Mouse (Mus musculus) liver, embryonic 11.5 days (tissue): Measurements from ENCODE around the gene Cep63. TPM values are rescaled to one million over a fixed set of nuclear protein-coding genes. Genes with fewer than 3 reads are reported as not detected.

Experiments
- ATAC-seq: fragments of 200-750 bp; cut with Nextera tagmentation; replicated peaks from 2 replicates; pipeline ENCODE4 v1.8.0; 2017; ENCODE audit warnings: moderate number of reproducible peaks, mild to moderate bottlenecking, moderate TSS enrichment, moderate library complexity; ENCODE audit not compliant: low FRiP score
- DNase-seq: peaks from one replicate; pipeline ENCODE4 v3.0.0-alpha.2; 2017; ENCODE audit warnings: low spot score
- H3K27ac ChIP-seq: fragments of 300-500 bp; sonication (generic); 2 replicates; pipeline ENCODE4 v1.5.1; 2014; ENCODE audit warnings: mild to moderate bottlenecking, low read depth, low read length, control low read depth
- H3K27me3 ChIP-seq: fragments of 300-500 bp; sonication (generic); replicated peaks from 2 replicates; pipeline ENCODE4 v1.6.1; 2014; ENCODE audit warnings: low read length, mixed read lengths; ENCODE audit not compliant: control insufficient read depth, insufficient read depth
- H3K36me3 ChIP-seq: fragments of 300-500 bp; sonication (generic); 2 replicates; pipeline ENCODE4 v1.6.1; 2014; ENCODE audit warnings: mild to moderate bottlenecking, low read length, moderate library complexity, mixed read lengths; ENCODE audit not compliant: control insufficient read depth, insufficient read depth
- H3K4me1 ChIP-seq: fragments of 300-500 bp; sonication (generic); replicated peaks from 2 replicates; pipeline ENCODE4 v1.6.1; 2014; ENCODE audit warnings: low read length, mixed read lengths; ENCODE audit not compliant: control insufficient read depth, insufficient read depth
- H3K4me2 ChIP-seq: fragments of 300-500 bp; sonication (generic); 2 replicates; pipeline ENCODE4 v1.6.1; 2014; ENCODE audit warnings: mild to moderate bottlenecking, control low read depth, moderate library complexity
- H3K4me3 ChIP-seq: fragments of 300-500 bp; sonication (generic); 2 replicates; pipeline ENCODE4 v1.5.1; 2014; ENCODE audit warnings: low read depth, low read length, control low read depth
- H3K9ac ChIP-seq: fragments of 300-500 bp; sonication (generic); 2 replicates; pipeline ENCODE4 v1.6.1; 2014; ENCODE audit warnings: low read depth, low read length, control low read depth
- H3K9me3 ChIP-seq: fragments of 300-500 bp; sonication (generic); 2 replicates; pipeline ENCODE4 v1.6.1; 2016; ENCODE audit warnings: low read length, inconsistent platforms, mixed read lengths; ENCODE audit not compliant: control insufficient read depth
- WGBS: fragments of 180-500 bp; shearing (Covaris S2); extraction: QIAGEN DNeasy Blood & Tissue Kit; methylation state at CpG from one replicate; pipeline ENCODE4 v1.1.7; 2014; 5-methylcytosine and 5-hydroxymethylcytosine counted together
- polyA plus RNA-seq: library from polyadenylated mRNA; unstranded; fragments of >200 nt; fragmentation: Nextera tagmentation; extraction: Ambion mirVana; gene quantifications from 2 replicates; pipeline ENCODE4 v1.2.1, GENCODE M21; 2014

Cep63 gene
- polyA plus RNA-seq, 1 experiment from 2014 or later: 39.1 TPM

- DNase-seq (no peak), ATAC-seq (no peak)
- Histone ChIP-seq H3K4me3 (no peak overlapping the region), H3K9me3 (no peaks in the 10 kb centered on the region), H3K36me3 (no peaks in the 10 kb centered on the region), H3K4me2 (no peak overlapping the region), H3K9ac (no peak overlapping the region), H3K27me3 (no peaks in the 10 kb centered on the region), H3K4me1 (no peaks in the 10 kb centered on the region), H3K27ac (no peak overlapping the region)
- 77% methylated on average over 5 of the region's 5 CpGs for whole genome bisulfite sequencing
Measured at GRCm38 (mm10) chr9:102572888-102573287, 53.4 kb downstream of the Cep63 start.

- H3K27ac ChIP-seq: no peak overlapping the region
- WGBS: 83% methylated on average over 3 of the region's 3 CpGs
- ATAC-seq: no peak
Measured at GRCm38 (mm10) chr9:102558463-102558862, 67.9 kb downstream of the Cep63 start.

GRCm38 (mm10) chr9:102553781-102554180 lies 72.6 kb downstream of the Cep63 start:
- Histone ChIP-seq H3K4me1 (no peaks in the 10 kb centered on the region), H3K9ac (no peak overlapping the region), H3K27me3 (no peaks in the 10 kb centered on the region), H3K4me2 (no peak overlapping the region), H3K27ac (no peak overlapping the region), H3K36me3 (no peaks in the 10 kb centered on the region), H3K9me3 (peaks cover 3% of the 10 kb centered on the region; the same call in 1 of the 2 replicates), H3K4me3 (no peak overlapping the region)
- ATAC-seq: no peak
- 78% methylated on average over 3 of the region's 3 CpGs for WGBS
- no peak for DNase-seq

More at GRCm38 (mm10) chr9:102558463-102558862, 67.9 kb downstream of the Cep63 start:
- DNase-seq: no peak
- no peaks in the 10 kb centered on the region for H3K4me1 ChIP-seq
- H3K27me3 ChIP-seq: no peaks in the 10 kb centered on the region
- no peak overlapping the region for H3K9ac ChIP-seq
- no peaks in the 10 kb centered on the region for H3K36me3 ChIP-seq
- H3K4me3 ChIP-seq: no peak overlapping the region
- H3K9me3 ChIP-seq: peaks cover 3% of the 10 kb centered on the region; the same call in 1 of the 2 replicates
- H3K4me2 ChIP-seq: no peak overlapping the region

GRCm38 (mm10) chr9:102551771-102552170 lies 74.6 kb downstream of the Cep63 start:
- Histone ChIP-seq H3K4me3 (no peak overlapping the region), H3K9ac (no peak overlapping the region), H3K27ac (no peak overlapping the region), H3K27me3 (peaks cover 6% of the 10 kb centered on the region), H3K9me3 (no peaks in the 10 kb centered on the region), H3K36me3 (no peaks in the 10 kb centered on the region), H3K4me2 (no peak overlapping the region), H3K4me1 (no peaks in the 10 kb centered on the region)
- DNase-seq (no peak), ATAC-seq (no peak)
- 62% methylated on average over 10 of the region's 10 CpGs for WGBS

- Histone ChIP-seq H3K4me3 (no peak overlapping the region), H3K9me3 (no peaks in the 10 kb centered on the region), H3K4me1 (no peaks in the 10 kb centered on the region), H3K36me3 (no peaks in the 10 kb centered on the region), H3K4me2 (no peak overlapping the region), H3K9ac (no peak overlapping the region), H3K27me3 (peaks cover 12% of the 10 kb centered on the region), H3K27ac (no peak overlapping the region)
- ATAC-seq (no peak), DNase-seq (no peak)
- WGBS: 77% methylated on average over 8 of the region's 8 CpGs
Measured at GRCm38 (mm10) chr9:102549211-102549610, 77.1 kb downstream of the Cep63 start.

GRCm38 (mm10) chr9:102547028-102547354 lies 79.3 kb downstream of the Cep63 start:
- Histone ChIP-seq H3K36me3 (no peaks in the 10 kb centered on the region), H3K27me3 (peaks cover 27% of the 10 kb centered on the region), H3K27ac (no peak overlapping the region)

DNA sequence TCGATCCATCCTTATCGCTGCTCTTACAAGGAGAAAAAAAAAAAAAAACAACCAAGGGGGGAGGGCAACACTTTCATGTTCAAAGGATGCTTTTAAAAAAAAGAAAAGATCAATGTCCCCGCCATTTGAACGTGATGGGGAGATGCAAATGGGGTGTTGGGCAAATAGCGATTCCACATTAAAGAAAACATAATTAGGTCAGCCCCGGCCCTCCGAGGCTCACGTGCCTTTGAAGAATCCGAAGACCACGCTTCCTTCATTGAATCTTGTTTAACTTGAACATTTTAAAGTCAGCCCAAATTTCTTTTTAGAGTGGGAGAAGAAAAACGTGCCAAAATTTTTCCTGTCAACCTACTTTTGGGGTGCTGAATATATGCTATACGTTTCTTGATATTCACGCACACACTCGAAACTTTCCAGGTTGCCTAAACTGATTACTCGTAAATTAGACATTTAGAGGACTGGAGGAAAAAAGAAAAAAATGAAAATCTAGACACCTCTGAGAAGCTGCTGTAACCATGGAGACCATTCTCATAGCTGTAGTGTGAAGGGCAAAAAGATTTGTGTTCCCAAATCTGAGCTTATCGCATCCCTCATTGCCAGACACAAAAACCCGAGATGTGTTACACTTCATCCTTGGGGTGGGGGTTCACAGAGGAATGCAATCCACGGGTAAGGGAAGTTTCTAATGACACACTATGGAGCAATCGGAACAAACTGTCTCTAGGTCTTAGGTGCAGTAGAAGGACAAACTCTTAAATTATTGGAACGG lies 79.9 kb downstream of the Cep63 start:
- no peak for DNase-seq
- no peak overlapping the region for H3K4me2 ChIP-seq
- H3K4me1 ChIP-seq: no peaks in the 10 kb centered on the region
- H3K9ac ChIP-seq: no peak overlapping the region
- H3K9me3 ChIP-seq: no peaks in the 10 kb centered on the region
- H3K27me3 ChIP-seq: peaks cover 27% of the 10 kb centered on the region
- 68% methylated on average over 20 of the region's 20 CpGs for WGBS
- ATAC-seq: no peak
- H3K27ac ChIP-seq: no peak overlapping the region
- no peak overlapping the region for H3K4me3 ChIP-seq
- no peaks in the 10 kb centered on the region for H3K36me3 ChIP-seq

More at GRCm38 (mm10) chr9:102547028-102547354, 79.3 kb downstream of the Cep63 start:
- Histone ChIP-seq H3K4me1 (no peaks in the 10 kb centered on the region), H3K4me2 (no peak overlapping the region), H3K9ac (no peak overlapping the region), H3K9me3 (no peaks in the 10 kb centered on the region), H3K4me3 (no peak overlapping the region)
- ATAC-seq (no peak), DNase-seq (no peak)
- 78% methylated on average over 7 of the region's 7 CpGs for WGBS

DNA sequence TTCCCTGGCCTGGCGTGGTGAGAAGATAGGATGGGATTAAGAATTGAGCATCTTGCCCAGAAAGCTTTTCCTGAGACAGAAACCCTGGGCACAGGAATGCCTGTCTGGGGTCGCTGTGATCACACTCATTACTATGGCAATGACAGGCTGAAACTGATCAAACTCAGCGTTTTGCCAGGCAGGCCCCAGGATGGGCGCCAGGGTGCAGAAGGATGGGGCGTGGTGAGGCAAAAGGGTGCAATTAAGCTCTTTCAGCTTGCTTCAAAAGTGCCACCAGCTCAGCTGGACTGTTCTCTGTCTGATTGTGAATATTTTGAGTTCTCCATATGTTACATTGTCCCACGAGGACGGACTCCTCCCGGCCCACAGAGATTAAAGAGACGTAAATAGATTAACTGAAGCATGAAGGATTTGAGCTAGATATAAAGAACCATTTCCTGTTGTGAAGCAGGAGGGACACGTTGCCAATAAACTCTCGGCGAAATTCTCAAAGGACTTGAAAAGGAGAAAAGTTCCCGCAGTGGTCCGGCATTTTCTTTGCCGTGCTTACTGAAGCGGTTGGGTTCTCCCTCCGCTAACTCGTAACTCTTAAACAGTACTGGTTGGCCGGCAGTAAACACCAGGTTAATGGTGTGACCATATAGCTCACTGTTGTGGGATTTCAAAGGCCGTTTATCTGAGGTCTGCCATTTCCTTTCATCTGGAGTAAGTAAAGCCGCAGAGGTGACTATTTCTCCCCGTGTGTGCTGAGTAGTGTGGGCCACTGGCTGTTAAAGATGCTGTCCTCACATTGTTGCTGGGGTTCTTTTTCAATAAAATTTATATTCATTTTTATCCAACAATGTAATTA lies 80.7 kb downstream of the Cep63 start:
- Histone ChIP-seq H3K27ac (no peak overlapping the region), H3K4me3 (no peak overlapping the region), H3K36me3 (no peaks in the 10 kb centered on the region), H3K9ac (no peak overlapping the region), H3K4me2 (peak overlapping the region; percentile 23; the same call in 1 of the 2 replicates), H3K4me1 (no peaks in the 10 kb centered on the region), H3K27me3 (peaks cover 27% of the 10 kb centered on the region), H3K9me3 (no peaks in the 10 kb centered on the region)
- 36% methylated on average over 22 of the region's 22 CpGs for WGBS
- DNase-seq (no peak), ATAC-seq (no peak)
